8 mouse cellular contexts compared by ENCODE assay signal in the genomic region with DNA sequence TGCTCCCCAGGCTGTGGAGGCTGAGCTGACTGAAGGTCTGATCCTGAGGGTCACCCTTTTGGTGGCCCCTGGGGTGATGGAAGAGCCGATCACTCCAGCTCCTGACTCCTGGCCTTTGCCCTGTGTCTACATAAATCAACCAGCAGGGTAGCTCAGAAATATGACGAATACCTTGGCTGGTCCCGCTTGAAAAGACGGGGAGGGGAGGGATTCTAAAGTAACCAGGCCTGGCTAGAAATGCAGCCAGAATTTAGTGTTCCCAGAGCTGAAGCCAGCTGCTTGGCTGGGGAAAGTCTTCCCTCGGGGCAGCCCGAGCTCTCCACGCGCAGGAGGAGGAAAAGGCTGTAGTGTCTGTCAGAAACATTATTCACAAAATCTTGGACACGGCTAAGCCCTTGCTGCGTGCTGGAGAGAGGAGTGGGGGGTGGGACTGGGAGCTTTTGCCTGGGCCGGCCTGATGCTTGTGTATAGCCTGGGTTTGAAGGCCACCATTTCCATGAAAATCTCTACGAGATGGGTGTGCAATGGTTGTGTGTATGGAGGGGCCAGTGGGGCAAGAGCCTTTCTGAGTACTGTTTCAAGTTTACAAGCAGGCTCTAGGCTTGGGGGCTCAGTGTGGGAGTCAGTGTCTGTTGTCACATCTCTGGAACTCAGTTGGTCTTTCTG. TPM values are rescaled to one million over a fixed set of nuclear protein-coding genes. Genes with fewer than 3 reads are reported as not detected.
A peak's percentile ranks its signal among the peaks of the same experiment; 100 is the strongest.
DNase-seq lines count a peak whose midpoint lies in the region; ATAC-seq lines count a peak whose summit lies in the region.

No protein-coding gene starts in this region.

- H3K4me3 ChIP-seq in intestine, embryonic 15.5 days (replicated peaks), result no peak overlapping the region
- no peak overlapping the region for H3K4me3 ChIP-seq in midbrain, embryonic 14.5 days (replicated peaks; ENCODE audit: low read depth, low read length)

- peak overlapping the region; percentile 24; the same call in 1 of the 2 replicates for H3K4me2 ChIP-seq in intestine, embryonic 15.5 days (replicated peaks)
- peak overlapping the region; percentile 11; the same call in 1 of the 2 replicates for H3K4me2 ChIP-seq in midbrain, embryonic 14.5 days (ENCODE audit: low read length)

- peaks cover 24% of the 10 kb centered on the region for H3K4me1 ChIP-seq in intestine, embryonic 15.5 days (replicated peaks)
- peaks cover 27% of the 10 kb centered on the region for H3K4me1 ChIP-seq in midbrain, embryonic 14.5 days (ENCODE audit: control insufficient read depth, insufficient read depth, low read length)

- DNase-seq in cerebellum, postnatal 10 days, result peak; percentile 68 to 77
- DNase-seq in cerebellum, adult 9-10 months, result no peak
- DNase-seq in embryo, embryonic 9.5 days (ENCODE audit: extremely low spot score), result peak; percentile 80
- DNase-seq in heart, adult 18-20 months, result peak; percentile 81 to 89
- DNase-seq in midbrain, embryonic 14.5 days, result peak; percentile 75
- DNase-seq in urinary bladder, postnatal 4 days (ENCODE audit: low spot score in 2 of 2), result peak; percentile 74 to 75
- no peak for DNase-seq in cerebellum, adult 18-20 months

- peak overlapping the region; percentile 83 for H3K27ac ChIP-seq in intestine, embryonic 15.5 days
- H3K27ac ChIP-seq in midbrain, embryonic 14.5 days (replicated peaks; ENCODE audit: low read depth, low read length), result peak overlapping the region; percentile 60

- WGBS in intestine, embryonic 15.5 days, result 16% methylated on average over 12 of the region's 12 CpGs
- WGBS in midbrain, embryonic 14.5 days, result 10% methylated on average over 12 of the region's 12 CpGs

- no peaks in the 10 kb centered on the region for H3K36me3 ChIP-seq in intestine, embryonic 15.5 days
- no peaks in the 10 kb centered on the region for H3K36me3 ChIP-seq in midbrain, embryonic 14.5 days (ENCODE audit: control insufficient read depth, insufficient read depth, low read length)

- no peak overlapping the region for H3K9ac ChIP-seq in intestine, embryonic 15.5 days
- no peak overlapping the region for H3K9ac ChIP-seq in midbrain, embryonic 14.5 days (replicated peaks; ENCODE audit: low read length)

- H3K27me3 ChIP-seq in intestine, embryonic 15.5 days (replicated peaks), result no peaks in the 10 kb centered on the region
- H3K27me3 ChIP-seq in midbrain, embryonic 14.5 days (ENCODE audit: control insufficient read depth, insufficient read depth, low read length), result no peaks in the 10 kb centered on the region

- no peaks in the 10 kb centered on the region for H3K9me3 ChIP-seq in intestine, embryonic 15.5 days
- no peaks in the 10 kb centered on the region for H3K9me3 ChIP-seq in midbrain, embryonic 14.5 days (ENCODE audit: control insufficient read depth, low read length)

- peak; percentile 77 for ATAC-seq in intestine, embryonic 15.5 days
- peak; percentile 61 for ATAC-seq in midbrain, embryonic 14.5 days (ENCODE audit: low FRiP score, low TSS enrichment)

RNA-seq across cellular contexts. Expression of a gene that starts 57.2 kb away (rescaled TPM):
- total RNA-seq in heart, adult 18-20 months (2021), result 1 to 10 TPM; 2.1 to 3.1 TPM
- 29.4 and 29.6 TPM in 2 replicates for polyA plus RNA-seq in intestine, embryonic 15.5 days (2015; fragmentation: Nextera tagmentation; extraction: Ambion mirVana)
- polyA plus RNA-seq in midbrain, embryonic 14.5 days (2014; fragmentation: Nextera tagmentation; extraction: Ambion mirVana), result 0.80 and 1.1 TPM in 2 replicates

Comparison
In these comparisons a context has a peak if more than half of its experiments do, and no peak if none do; other contexts are left out.
1. DNase-seq: peak in cerebellum, postnatal 10 days (2 of 2), embryo, embryonic 9.5 days (single experiment), heart, adult 18-20 months (2 of 2), midbrain, embryonic 14.5 days (single experiment) and urinary bladder, postnatal 4 days (2 of 2); none in cerebellum, adult 9-10 months (single experiment) and cerebellum, adult 18-20 months (0 of 2).
2. RNA of a gene that starts 57.2 kb away (polyA plus RNA-seq): 29.4 to 29.6 TPM in intestine, embryonic 15.5 days; 0.80 to 1.1 TPM in midbrain, embryonic 14.5 days; every median in the first group is over 10 times any median in the second.